Mouse (Mus musculus): ENCODE results near the gene Pitpnc1. TPM values are rescaled to one million over a fixed set of nuclear protein-coding genes. Genes with fewer than 3 reads are reported as not detected.

Pitpnc1 gene
- total and polyA plus RNA-seq, 3 experiments = 2.4 to 5.4 (median 3.6) TPM

- in situ Hi-C loops (cut with MboI; ENCODE audit: low pct_ligation_motif_present, low pct_unique_long_range_greater_than_20kb, low sequenced_read_pairs) = no loop called here
- H3K9me3 ChIP-seq (replicated peaks; ENCODE audit: low read length) = no peaks in the 10 kb centered on the region
- TF ChIP-seq MAFK (IDR thresholded peaks at IDR 0.05; ENCODE audit: insufficient replicate concordance, low read length) = no peak
- no peak for TF ChIP-seq JUND (conservative IDR thresholded peaks at IDR 0.05; ENCODE audit: low read depth, low read length)
- no peak for TF ChIP-seq MAX (IDR thresholded peaks at IDR 0.05; ENCODE audit: low read length)
- TF ChIP-seq JUN (IDR thresholded peaks at IDR 0.05; ENCODE audit: insufficient read depth, low read depth, low read length) = no peak
- TF ChIP-seq ZNF384 (IDR thresholded peaks at IDR 0.05; ENCODE audit: low read depth, low read length) = no peak
- TF ChIP-seq ZKSCAN1 (IDR thresholded peaks at IDR 0.05; ENCODE audit: borderline replicate concordance, low read depth, low read length) = no peak
- TF ChIP-seq BHLHE40 (IDR thresholded peaks at IDR 0.05; ENCODE audit: low read depth, low read length) = no peak
- no peak for TF ChIP-seq EP300 (IDR thresholded peaks at IDR 0.05; ENCODE audit: low read length)
- no peak for TF ChIP-seq ETS1 (conservative IDR thresholded peaks at IDR 0.05; ENCODE audit: low read depth, low read length)
- TF ChIP-seq USF2 (conservative IDR thresholded peaks at IDR 0.05; ENCODE audit: low read depth, low read length) = no peak
- no peak for TF ChIP-seq POLR2AphosphoS2 (IDR thresholded peaks at IDR 0.05; ENCODE audit: low read depth, low read length)
- no peak for TF ChIP-seq UBTF (IDR thresholded peaks at IDR 0.05; ENCODE audit: low read depth, low read length)
- no peak for TF ChIP-seq SIN3A (IDR thresholded peaks at IDR 0.05; ENCODE audit: low read length)
- TF ChIP-seq RCOR1 (conservative IDR thresholded peaks at IDR 0.05; ENCODE audit: low read depth, low read length) = no peak
- TF ChIP-seq MAZ (IDR thresholded peaks at IDR 0.05; ENCODE audit: low read depth, low read length) = no peak
- no peak for TF ChIP-seq SMC3 (IDR thresholded peaks at IDR 0.05; ENCODE audit: low read depth, low read length)
- no peak for TF ChIP-seq PAX5 (IDR thresholded peaks at IDR 0.05; ENCODE audit: low read length)
- no peak for TF ChIP-seq ZC3H11A (IDR thresholded peaks at IDR 0.05; ENCODE audit: low read depth, low read length)
- TF ChIP-seq HCFC1 (IDR thresholded peaks at IDR 0.05; ENCODE audit: low read depth, low read length) = no peak
- no peak for TF ChIP-seq MEF2A (IDR thresholded peaks at IDR 0.05; ENCODE audit: borderline replicate concordance, low read depth, low read length)
- no peaks in the 10 kb centered on the region for H3K27me3 ChIP-seq (replicated peaks)
- H3K79me2 ChIP-seq (replicated peaks; ENCODE audit: control insufficient read depth, extremely low read depth, insufficient read depth, poor library complexity, severe bottlenecking) = no peaks in the 10 kb centered on the region
- DNase-seq (ENCODE audit: extremely low read depth) = no peak
- H3K4me1 ChIP-seq (ENCODE audit: control insufficient read depth in 1 of 2, insufficient read depth in 2 of 2) = peaks cover 0 to 11% of the 10 kb centered on the region in 2 experiments; a peak in 1 of 4 replicates
- no peak overlapping the region for H3K4me3 ChIP-seq (replicated peaks in 1 of 3; ENCODE audit: low read depth in 2 of 3, low read length in 2 of 3, poor library complexity in 1 of 3)
- H3K27ac ChIP-seq (ENCODE audit: insufficient read depth, low read depth) = no peak overlapping the region
- no peaks in the 10 kb centered on the region for H3K36me3 ChIP-seq (replicated peaks in 1 of 2; ENCODE audit: control insufficient read depth in 1 of 2, insufficient read depth in 1 of 2, low read length in 1 of 2)
- H3K4me2 ChIP-seq (ENCODE audit: insufficient read depth, low read depth, poor library complexity, severe bottlenecking) = no peak overlapping the region
- dilution Hi-C loops (cut with MboI; ENCODE audit: extremely low pct_ligation_motif_present, extremely low pct_unique_long_range_greater_than_20kb, low sequenced_read_pairs) = no loop called here
- H3K9ac ChIP-seq (ENCODE audit: insufficient read depth, low read depth) = no peak overlapping the region
Observed at GRCm38 (mm10) chr11:107386481-107386880, 84.0 kb downstream of the Pitpnc1 start.

DNA sequence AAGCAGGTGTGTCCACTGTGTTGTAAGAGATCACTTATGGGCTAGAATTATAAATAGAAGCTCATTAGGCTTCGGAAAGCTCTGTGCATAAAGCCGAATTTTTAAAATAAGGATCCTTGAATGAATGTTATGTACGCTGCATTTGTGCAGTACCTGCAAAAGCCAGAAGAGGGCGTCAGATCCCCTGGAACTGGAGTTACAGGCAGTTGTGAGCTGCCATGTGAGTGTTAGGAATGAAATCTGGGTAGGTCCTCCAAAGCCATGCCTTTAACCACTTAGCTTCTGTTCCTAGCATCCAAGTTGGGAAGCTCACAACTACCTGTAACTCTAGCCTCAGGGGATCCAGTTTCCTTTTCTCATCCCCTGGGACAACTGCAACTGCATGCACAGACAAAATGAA, 85.2 kb downstream of the Pitpnc1 start:
- in situ Hi-C loops (cut with MboI; ENCODE audit: low pct_ligation_motif_present, low pct_unique_long_range_greater_than_20kb, low sequenced_read_pairs) = no loop called here
- H3K4me1 ChIP-seq (ENCODE audit: control insufficient read depth in 1 of 2, insufficient read depth in 2 of 2) = peaks cover 0 to 11% of the 10 kb centered on the region in 2 experiments; a peak in 1 of 4 replicates

More for the DNA sequence above, 85.2 kb downstream of the Pitpnc1 start:
- TF ChIP-seq SMC3 (IDR thresholded peaks at IDR 0.05; ENCODE audit: low read depth, low read length) (peak; percentile 68), NRF1 (IDR thresholded peaks at IDR 0.05; ENCODE audit: low read depth, low read length) (no peak), EP300 (IDR thresholded peaks at IDR 0.05; ENCODE audit: low read length) (0 out of 2 replicates have a peak, but pooled peaks have one; percentile 9), JUND (conservative IDR thresholded peaks at IDR 0.05; ENCODE audit: low read depth, low read length) (no peak), IRF4 (IDR thresholded peaks at IDR 0.05; ENCODE audit: low read depth, low read length) (no peak), ETS1 (conservative IDR thresholded peaks at IDR 0.05; ENCODE audit: low read depth, low read length) (no peak), CTCF (conservative IDR thresholded peaks at IDR 0.05 in 1 of 2, IDR thresholded peaks at IDR 0.05 in 1 of 2; ENCODE audit: low read depth in 2 of 2, low read length in 2 of 2) (peak; percentile 72 to 79), BHLHE40 (IDR thresholded peaks at IDR 0.05; ENCODE audit: low read depth, low read length) (no peak), POLR2A (IDR thresholded peaks at IDR 0.05; ENCODE audit: low read depth, low read length) (no peak), MAX (IDR thresholded peaks at IDR 0.05; ENCODE audit: low read length) (no peak), POLR2AphosphoS2 (IDR thresholded peaks at IDR 0.05; ENCODE audit: low read depth, low read length) (no peak), ZC3H11A (IDR thresholded peaks at IDR 0.05; ENCODE audit: low read depth, low read length) (peak; percentile 12; the same call in 1 of the 2 replicates), RAD21 (IDR thresholded peaks at IDR 0.05; ENCODE audit: low read depth, low read length) (peak; percentile 61), ZNF384 (IDR thresholded peaks at IDR 0.05; ENCODE audit: low read depth, low read length) (no peak), MYC (IDR thresholded peaks at IDR 0.05; ENCODE audit: low read depth, low read length) (no peak), USF2 (conservative IDR thresholded peaks at IDR 0.05; ENCODE audit: low read depth, low read length) (no peak), MAZ (IDR thresholded peaks at IDR 0.05; ENCODE audit: low read depth, low read length) (no peak)
- peak; percentile 43 for DNase-seq (ENCODE audit: extremely low read depth)
- dilution Hi-C loops (cut with MboI; ENCODE audit: extremely low pct_ligation_motif_present, extremely low pct_unique_long_range_greater_than_20kb, low sequenced_read_pairs) = no loop called here
- H3K9ac ChIP-seq (ENCODE audit: insufficient read depth, low read depth) = no peak overlapping the region
- no peak overlapping the region for H3K4me2 ChIP-seq (ENCODE audit: insufficient read depth, low read depth, poor library complexity, severe bottlenecking)
- no peaks in the 10 kb centered on the region for H3K27me3 ChIP-seq (replicated peaks)
- H3K79me2 ChIP-seq (replicated peaks; ENCODE audit: control insufficient read depth, extremely low read depth, insufficient read depth, poor library complexity, severe bottlenecking) = no peaks in the 10 kb centered on the region
- H3K36me3 ChIP-seq (replicated peaks in 1 of 2; ENCODE audit: control insufficient read depth in 1 of 2, insufficient read depth in 1 of 2, low read length in 1 of 2) = no peaks in the 10 kb centered on the region
- H3K4me3 ChIP-seq (replicated peaks in 1 of 3; ENCODE audit: low read depth in 2 of 3, low read length in 2 of 3, poor library complexity in 1 of 3) = no peak overlapping the region
- no peak overlapping the region for H3K27ac ChIP-seq (ENCODE audit: insufficient read depth, low read depth)
- no peaks in the 10 kb centered on the region for H3K9me3 ChIP-seq (replicated peaks; ENCODE audit: low read length)
